Mouse (Mus musculus) embryonic fibroblast, embryonic 13.5 days (primary cell): ENCODE data around the gene Atxn7l3.

Source experiments
- CTCF ChIP-seq: IDR thresholded peaks from 2 replicates; pipeline ENCODE4 v1.5.1; 2011; ENCODE audit warnings: mild to moderate bottlenecking, control low read depth, low read length, moderate library complexity, borderline replicate concordance; ENCODE audit not compliant: insufficient read depth
- POLR2A ChIP-seq: IDR thresholded peaks from 2 replicates; pipeline ENCODE4 v1.6.1; 2011; ENCODE audit warnings: low read depth, mild to moderate bottlenecking, control low read depth, low read length, moderate library complexity

DNA sequence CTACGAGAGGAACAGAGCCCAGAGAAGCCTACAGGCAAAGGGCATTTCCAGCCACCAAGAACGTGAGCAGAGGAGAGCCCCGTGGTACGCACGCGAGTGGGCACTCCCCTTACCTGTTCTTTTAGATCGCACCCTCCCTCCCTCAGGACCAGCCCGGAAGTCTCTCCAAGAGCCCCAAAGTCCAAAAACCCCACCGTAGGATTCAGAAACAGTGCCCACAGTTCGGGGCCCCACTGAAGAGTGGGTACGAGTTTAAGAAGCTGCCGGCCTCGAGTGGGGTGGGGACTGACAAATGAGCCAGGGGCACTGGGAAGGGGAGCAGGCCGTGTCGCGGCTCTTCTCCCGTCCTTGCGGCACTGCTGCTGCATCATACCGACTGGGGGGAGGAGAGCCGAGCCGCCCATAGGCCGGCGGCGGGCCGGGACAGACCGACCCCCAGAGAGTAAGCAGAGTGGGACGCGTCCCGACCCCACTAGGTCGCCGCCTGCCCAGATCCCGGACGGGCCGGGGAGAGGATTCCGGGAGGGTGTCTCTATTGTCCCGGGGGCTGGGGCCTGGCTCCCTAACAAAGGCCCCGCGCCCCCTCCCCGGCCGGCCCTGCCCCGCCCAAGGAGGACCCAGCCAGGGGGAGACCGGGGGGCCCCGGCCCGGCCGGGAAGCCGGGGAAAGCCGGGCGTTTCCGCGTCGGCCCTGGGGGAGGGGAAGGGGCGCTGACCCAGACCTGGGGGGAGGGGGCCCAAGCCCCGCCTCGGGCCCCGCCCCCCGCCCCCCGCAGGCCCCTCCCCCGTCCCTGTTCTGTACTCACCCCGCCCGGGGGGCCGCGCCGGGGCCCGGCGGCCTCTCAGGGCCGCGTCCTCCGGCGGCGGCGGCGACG is 596 bp downstream of the Atxn7l3 start:
- TF ChIP-seq POLR2A (peak; percentile 13), CTCF (no peak)
